Mouse (Mus musculus): ENCODE data around the gene Gltp. TPM values are rescaled to one million over a fixed set of nuclear protein-coding genes. Genes with fewer than 3 reads are reported as not detected.

Gltp gene
- polyA plus RNA-seq, 1 experiment, result 33.5 TPM

GRCm38 (mm10) chr5:114664750-114665149 lies 26.0 kb downstream of the Gltp start:
- WGBS, result 85% methylated on average over 7 of the region's 7 CpGs
- Histone ChIP-seq H3K27ac (ENCODE audit: control insufficient read depth, insufficient read depth, low read depth, low read length, poor library complexity) (no peak overlapping the region), H3K4me3 (replicated peaks; ENCODE audit: control insufficient read depth, low read depth, low read length) (no peak overlapping the region), H3K4me1 (ENCODE audit: control insufficient read depth, insufficient read depth, low read length) (peaks cover 1% of the 10 kb centered on the region; the same call in 1 of the 2 replicates)
- TF ChIP-seq CTCF (IDR thresholded peaks at IDR 0.05; ENCODE audit: control insufficient read depth, insufficient read depth, low read length) (no peak), POLR2A (IDR thresholded peaks at IDR 0.05; ENCODE audit: borderline replicate concordance, control insufficient read depth, low read depth, low read length) (no peak)

- H3K4me3 ChIP-seq (replicated peaks; ENCODE audit: control insufficient read depth, low read depth, low read length), result no peak overlapping the region
- TF ChIP-seq POLR2A (IDR thresholded peaks at IDR 0.05; ENCODE audit: borderline replicate concordance, control insufficient read depth, low read depth, low read length) (no peak), CTCF (IDR thresholded peaks at IDR 0.05; ENCODE audit: control insufficient read depth, insufficient read depth, low read length) (no peak)
- 74% methylated on average over 4 of the region's 4 CpGs for WGBS
- no peak overlapping the region for H3K27ac ChIP-seq (ENCODE audit: control insufficient read depth, insufficient read depth, low read depth, low read length, poor library complexity)
- H3K4me1 ChIP-seq (ENCODE audit: control insufficient read depth, insufficient read depth, low read length), result peaks cover 1% of the 10 kb centered on the region; the same call in 1 of the 2 replicates
These were observed 26.6 kb downstream of the Gltp start for GRCm38 (mm10) chr5:114664139-114664538.

GRCm38 (mm10) chr5:114661029-114661428 lies 29.8 kb downstream of the Gltp start:
- 2% methylated on average over 6 of the region's 6 CpGs for WGBS
- H3K27ac ChIP-seq (ENCODE audit: control insufficient read depth, insufficient read depth, low read depth, low read length, poor library complexity), result peak overlapping the region; percentile 30; the same call in 1 of the 2 replicates

GRCm38 (mm10) chr5:114658255-114658654 lies 32.5 kb downstream of the Gltp start, which contains the start of gene Trpv4:
Trpv4 (minus strand) TSS chr5:114658421.
- 3% methylated on average over 46 of the region's 47 CpGs for WGBS
- TF ChIP-seq POLR2A (IDR thresholded peaks at IDR 0.05; ENCODE audit: borderline replicate concordance, control insufficient read depth, low read depth, low read length), result no peak
- TF ChIP-seq CTCF (IDR thresholded peaks at IDR 0.05; ENCODE audit: control insufficient read depth, insufficient read depth, low read length), result no peak
- Histone ChIP-seq H3K4me3 (replicated peaks; ENCODE audit: control insufficient read depth, low read depth, low read length) (no peak within 1 kb of the TSS), H3K27ac (ENCODE audit: control insufficient read depth, insufficient read depth, low read depth, low read length, poor library complexity) (no peak within 1 kb of the TSS), H3K4me1 (ENCODE audit: control insufficient read depth, insufficient read depth, low read length) (no peaks in the 10 kb centered on the region)

More at GRCm38 (mm10) chr5:114661029-114661428, 29.8 kb downstream of the Gltp start:
- TF ChIP-seq POLR2A (IDR thresholded peaks at IDR 0.05; ENCODE audit: borderline replicate concordance, control insufficient read depth, low read depth, low read length), result no peak
- no peak for TF ChIP-seq CTCF (IDR thresholded peaks at IDR 0.05; ENCODE audit: control insufficient read depth, insufficient read depth, low read length)
- H3K4me3 ChIP-seq (replicated peaks; ENCODE audit: control insufficient read depth, low read depth, low read length), result no peak overlapping the region
- H3K4me1 ChIP-seq (ENCODE audit: control insufficient read depth, insufficient read depth, low read length), result no peaks in the 10 kb centered on the region

- TF ChIP-seq CTCF (IDR thresholded peaks at IDR 0.05; ENCODE audit: control insufficient read depth, insufficient read depth, low read length) (no peak), POLR2A (IDR thresholded peaks at IDR 0.05; ENCODE audit: borderline replicate concordance, control insufficient read depth, low read depth, low read length) (no peak)
- 60% methylated on average over 10 of the region's 10 CpGs for WGBS
- Histone ChIP-seq H3K4me1 (ENCODE audit: control insufficient read depth, insufficient read depth, low read length) (no peaks in the 10 kb centered on the region), H3K27ac (ENCODE audit: control insufficient read depth, insufficient read depth, low read depth, low read length, poor library complexity) (no peak overlapping the region), H3K4me3 (replicated peaks; ENCODE audit: control insufficient read depth, low read depth, low read length) (no peak overlapping the region)
These were observed 33.4 kb downstream of the Gltp start for GRCm38 (mm10) chr5:114657426-114657825.

GRCm38 (mm10) chr5:114656305-114656704 lies 34.5 kb downstream of the Gltp start:
- H3K4me1 ChIP-seq (ENCODE audit: control insufficient read depth, insufficient read depth, low read length), result no peaks in the 10 kb centered on the region
- WGBS, result 80% methylated on average over 7 of the region's 7 CpGs
- H3K27ac ChIP-seq (ENCODE audit: control insufficient read depth, insufficient read depth, low read depth, low read length, poor library complexity), result no peak overlapping the region
- no peak for TF ChIP-seq CTCF (IDR thresholded peaks at IDR 0.05; ENCODE audit: control insufficient read depth, insufficient read depth, low read length)
- TF ChIP-seq POLR2A (IDR thresholded peaks at IDR 0.05; ENCODE audit: borderline replicate concordance, control insufficient read depth, low read depth, low read length), result no peak
- no peak overlapping the region for H3K4me3 ChIP-seq (replicated peaks; ENCODE audit: control insufficient read depth, low read depth, low read length)

GRCm38 (mm10) chr5:114655721-114656120 lies 35.1 kb downstream of the Gltp start:
- no peaks in the 10 kb centered on the region for H3K4me1 ChIP-seq (ENCODE audit: control insufficient read depth, insufficient read depth, low read length)
- H3K27ac ChIP-seq (ENCODE audit: control insufficient read depth, insufficient read depth, low read depth, low read length, poor library complexity), result no peak overlapping the region
- H3K4me3 ChIP-seq (replicated peaks; ENCODE audit: control insufficient read depth, low read depth, low read length), result no peak overlapping the region
- WGBS, result 77% methylated on average over 5 of the region's 5 CpGs
- TF ChIP-seq CTCF (IDR thresholded peaks at IDR 0.05; ENCODE audit: control insufficient read depth, insufficient read depth, low read length) (no peak), POLR2A (IDR thresholded peaks at IDR 0.05; ENCODE audit: borderline replicate concordance, control insufficient read depth, low read depth, low read length) (no peak)

- no peak for TF ChIP-seq POLR2A (IDR thresholded peaks at IDR 0.05; ENCODE audit: borderline replicate concordance, control insufficient read depth, low read depth, low read length)
- no peak for TF ChIP-seq CTCF (IDR thresholded peaks at IDR 0.05; ENCODE audit: control insufficient read depth, insufficient read depth, low read length)
- H3K27ac ChIP-seq (ENCODE audit: control insufficient read depth, insufficient read depth, low read depth, low read length, poor library complexity), result no peak overlapping the region
- H3K4me3 ChIP-seq (replicated peaks; ENCODE audit: control insufficient read depth, low read depth, low read length), result no peak overlapping the region
- no peaks in the 10 kb centered on the region for H3K4me1 ChIP-seq (ENCODE audit: control insufficient read depth, insufficient read depth, low read length)
- 66% methylated on average over 15 of the region's 15 CpGs for WGBS
These were observed 36.9 kb downstream of the Gltp start for GRCm38 (mm10) chr5:114653656-114654437.

Data from bone marrow, adult 2 months (tissue).